Mouse (Mus musculus) embryonic facial prominence, embryonic 15.5 days (tissue): ENCODE measurements around the gene Smc6. TPM values are rescaled to one million over a fixed set of nuclear protein-coding genes. Genes with fewer than 3 reads are reported as not detected.
A peak's percentile ranks its signal among the peaks of the same experiment; 100 is the strongest.

Source experiments
- ATAC-seq: fragments of 200-750 bp; cut with Nextera tagmentation; 2 replicates; pipeline ENCODE4 v1.8.0; 2017; ENCODE audit warnings: low read depth, moderate TSS enrichment; ENCODE audit not compliant: insufficient number of reproducible peaks, low FRiP score, low TSS enrichment
- H3K27ac ChIP-seq: fragments of 300-500 bp; sonication (generic); replicated peaks from 2 replicates; pipeline ENCODE4 v1.5.1; 2015; ENCODE audit warnings: mild to moderate bottlenecking, inconsistent platforms
- H3K27me3 ChIP-seq: fragments of 300-500 bp; sonication (generic); 2 replicates; pipeline ENCODE4 v1.6.1; 2015; ENCODE audit warnings: inconsistent platforms
- H3K36me3 ChIP-seq: fragments of 300-500 bp; sonication (generic); 2 replicates; pipeline ENCODE4 v1.6.1; 2015; ENCODE audit warnings: mild to moderate bottlenecking, inconsistent platforms
- H3K4me1 ChIP-seq: fragments of 300-500 bp; sonication (generic); 2 replicates; pipeline ENCODE4 v1.6.1; 2015; ENCODE audit warnings: inconsistent platforms
- H3K4me2 ChIP-seq: fragments of 300-500 bp; sonication (generic); replicated peaks from 2 replicates; pipeline ENCODE4 v1.6.1; 2015; ENCODE audit warnings: mild to moderate bottlenecking, inconsistent platforms
- H3K4me3 ChIP-seq: fragments of 300-500 bp; sonication (generic); replicated peaks from 2 replicates; pipeline ENCODE4 v1.5.1; 2015; ENCODE audit warnings: mild to moderate bottlenecking, inconsistent platforms
- H3K9ac ChIP-seq: fragments of 300-500 bp; sonication (generic); 2 replicates; pipeline ENCODE4 v1.6.1; 2015; ENCODE audit warnings: inconsistent platforms
- H3K9me3 ChIP-seq: fragments of 300-500 bp; sonication (generic); replicated peaks from 2 replicates; pipeline ENCODE4 v1.6.1; 2016; ENCODE audit warnings: inconsistent platforms
- WGBS: fragments of 180-500 bp; shearing (Covaris S2); methylation state at CpG from one replicate; pipeline ENCODE4 v1.1.7; 2015; 5-methylcytosine and 5-hydroxymethylcytosine counted together
- microRNA-seq: library from miRNA; unstranded; fragments of <30 nt; microRNA quantifications from one replicate; pipeline ENCODE4, GENCODE M21; 2016; ENCODE audit warnings: borderline number of aligned reads
- polyA plus RNA-seq: library from polyadenylated mRNA; unstranded; fragments of >200 nt; fragmentation: Nextera tagmentation; extraction: Ambion mirVana; gene quantifications from 2 replicates; pipeline ENCODE4 v1.2.1, GENCODE M21; 2015

Gene Smc6
- polyA plus RNA-seq, 1 experiment from 2014 or later = 148 TPM

DNA sequence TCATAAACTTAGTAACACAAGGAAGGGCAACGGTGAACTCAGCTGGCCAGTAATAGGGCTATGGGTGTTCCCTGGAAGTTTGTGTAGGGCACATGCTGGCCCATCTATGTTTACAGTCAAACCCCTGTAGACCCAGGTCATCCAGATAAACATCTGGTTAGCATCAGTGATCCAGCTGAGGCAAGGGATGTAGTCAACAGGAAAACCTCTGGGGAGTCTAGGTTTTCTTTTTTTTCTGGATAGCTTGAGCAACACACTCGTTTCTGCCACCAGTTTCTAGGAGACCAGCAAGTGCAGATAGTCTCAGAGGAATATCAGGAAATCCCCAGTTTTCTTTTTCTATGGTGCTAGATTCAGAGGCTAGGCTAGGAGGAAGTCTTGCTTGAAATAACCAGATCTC, 80.3 kb downstream of the Smc6 start:
- H3K27ac ChIP-seq = no peak overlapping the region
- no peaks in the 10 kb centered on the region for H3K4me1 ChIP-seq
- H3K9me3 ChIP-seq = no peaks in the 10 kb centered on the region
- H3K4me2 ChIP-seq = no peak overlapping the region
- H3K9ac ChIP-seq = no peak overlapping the region
- H3K36me3 ChIP-seq = no peaks in the 10 kb centered on the region
- 0 out of 2 replicates have a peak, but pooled peaks have one; percentile 32 for ATAC-seq
- no peak overlapping the region for H3K4me3 ChIP-seq
- 29% methylated on average over 2 of the region's 2 CpGs for WGBS
- H3K27me3 ChIP-seq = no peaks in the 10 kb centered on the region

DNA sequence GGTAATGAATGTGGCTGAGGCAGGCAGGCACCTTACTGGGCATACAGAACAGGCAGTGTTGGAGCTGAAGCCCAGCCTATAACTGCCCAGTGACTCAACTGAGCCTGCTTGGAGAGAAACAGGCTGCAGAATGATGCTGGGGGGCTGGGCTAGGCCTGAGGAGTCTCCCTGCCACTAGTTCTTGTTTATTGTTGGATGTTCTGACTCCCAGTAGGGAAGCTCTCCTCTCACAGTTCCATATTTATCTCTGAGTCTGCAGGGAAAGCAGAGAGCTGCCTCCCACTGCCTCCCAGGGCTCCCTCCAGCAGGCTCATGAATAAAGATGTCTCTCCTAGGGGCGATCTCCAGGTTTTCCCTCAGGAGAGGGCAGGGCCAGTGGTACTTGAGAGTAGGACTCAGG, 82.7 kb downstream of the Smc6 start:
- Histone ChIP-seq H3K27ac (no peak overlapping the region), H3K36me3 (no peaks in the 10 kb centered on the region), H3K9me3 (no peaks in the 10 kb centered on the region), H3K27me3 (no peaks in the 10 kb centered on the region), H3K4me1 (no peaks in the 10 kb centered on the region), H3K4me3 (no peak overlapping the region), H3K9ac (no peak overlapping the region), H3K4me2 (no peak overlapping the region)
- 0 out of 2 replicates have a peak, but pooled peaks have one; percentile 19 for ATAC-seq
- 15% methylated on average over 1 of the region's 1 CpGs for WGBS

DNA sequence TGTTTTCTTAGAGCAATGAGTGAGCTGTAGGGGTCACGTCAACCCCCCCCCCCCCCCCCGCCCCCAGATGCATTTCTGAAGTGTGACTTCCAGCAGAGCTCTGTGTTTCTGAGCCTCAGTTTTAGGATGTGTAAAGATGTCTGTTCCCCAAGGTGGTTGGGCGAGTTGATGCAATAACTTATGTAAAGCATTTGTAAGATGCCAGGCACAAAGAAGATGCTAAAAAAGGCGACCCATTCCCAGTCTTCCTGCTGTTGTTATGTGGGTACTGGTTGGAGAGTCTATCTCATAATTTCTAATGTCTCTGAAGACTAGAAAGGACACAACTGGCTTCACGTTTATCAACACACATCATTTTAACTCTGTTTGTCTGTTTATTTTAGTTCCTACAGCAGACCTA, 84.2 kb downstream of the Smc6 start:
- H3K9me3 ChIP-seq = no peaks in the 10 kb centered on the region
- ATAC-seq = no peak
- no peaks in the 10 kb centered on the region for H3K36me3 ChIP-seq
- no peak overlapping the region for H3K4me2 ChIP-seq
- H3K4me3 ChIP-seq = no peak overlapping the region
- no peaks in the 10 kb centered on the region for H3K27me3 ChIP-seq
- no peak overlapping the region for H3K9ac ChIP-seq
- no peak overlapping the region for H3K27ac ChIP-seq
- WGBS = 59% methylated on average over 5 of the region's 5 CpGs
- no peaks in the 10 kb centered on the region for H3K4me1 ChIP-seq

DNA sequence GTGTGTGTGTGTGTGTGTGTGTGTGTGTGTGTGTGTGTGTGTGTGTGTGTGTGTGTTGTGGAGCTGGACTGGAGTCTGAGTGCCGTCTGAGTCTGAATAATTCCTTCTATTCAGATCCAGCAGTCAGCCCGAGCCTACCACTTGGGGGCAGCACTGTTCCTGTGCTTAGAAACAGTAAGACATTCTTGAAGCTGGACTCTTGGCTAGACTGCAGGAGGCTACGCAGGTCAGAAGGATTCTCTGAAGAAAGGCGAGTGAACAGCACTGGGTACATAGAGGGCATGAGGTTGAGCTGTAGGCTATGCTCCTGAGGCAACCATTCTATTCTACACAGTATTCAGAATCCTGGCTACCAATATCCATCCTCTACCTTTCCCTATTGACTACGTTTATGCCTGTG, 85.2 kb downstream of the Smc6 start:
- H3K27ac ChIP-seq = no peak overlapping the region
- H3K9ac ChIP-seq = no peak overlapping the region
- WGBS = 28% methylated on average over 5 of the region's 5 CpGs
- H3K4me1 ChIP-seq = no peaks in the 10 kb centered on the region
- H3K4me2 ChIP-seq = no peak overlapping the region
- no peaks in the 10 kb centered on the region for H3K9me3 ChIP-seq
- H3K4me3 ChIP-seq = no peak overlapping the region
- no peak for ATAC-seq
- no peaks in the 10 kb centered on the region for H3K36me3 ChIP-seq
- H3K27me3 ChIP-seq = no peaks in the 10 kb centered on the region

DNA sequence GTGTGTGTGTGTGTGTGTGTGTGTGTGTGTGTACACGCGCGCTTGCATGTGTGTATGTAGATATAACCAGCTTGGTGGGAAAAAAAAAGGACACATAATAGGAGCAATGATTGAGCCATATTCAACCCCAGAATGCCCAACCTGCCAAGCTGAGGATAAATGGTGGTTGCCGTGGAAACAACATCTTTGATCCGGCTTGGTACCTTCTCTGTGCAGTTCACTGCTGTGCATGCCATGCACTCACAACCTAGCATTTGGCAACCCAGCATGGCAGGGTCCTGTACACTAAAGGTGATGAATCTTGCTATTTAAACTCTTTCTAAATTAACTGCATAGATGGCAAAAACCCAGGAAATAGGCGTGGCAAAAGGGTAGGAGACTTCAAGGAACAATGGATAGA, 96.7 kb downstream of the Smc6 start:
- H3K9ac ChIP-seq = no peak overlapping the region
- ATAC-seq = no peak
- H3K4me2 ChIP-seq = no peak overlapping the region
- H3K27ac ChIP-seq = no peak overlapping the region
- H3K27me3 ChIP-seq = no peaks in the 10 kb centered on the region
- H3K4me3 ChIP-seq = no peak overlapping the region
- no peaks in the 10 kb centered on the region for H3K9me3 ChIP-seq
- no peaks in the 10 kb centered on the region for H3K4me1 ChIP-seq
- H3K36me3 ChIP-seq = no peaks in the 10 kb centered on the region
- 91% methylated on average over 6 of the region's 6 CpGs for WGBS

DNA sequence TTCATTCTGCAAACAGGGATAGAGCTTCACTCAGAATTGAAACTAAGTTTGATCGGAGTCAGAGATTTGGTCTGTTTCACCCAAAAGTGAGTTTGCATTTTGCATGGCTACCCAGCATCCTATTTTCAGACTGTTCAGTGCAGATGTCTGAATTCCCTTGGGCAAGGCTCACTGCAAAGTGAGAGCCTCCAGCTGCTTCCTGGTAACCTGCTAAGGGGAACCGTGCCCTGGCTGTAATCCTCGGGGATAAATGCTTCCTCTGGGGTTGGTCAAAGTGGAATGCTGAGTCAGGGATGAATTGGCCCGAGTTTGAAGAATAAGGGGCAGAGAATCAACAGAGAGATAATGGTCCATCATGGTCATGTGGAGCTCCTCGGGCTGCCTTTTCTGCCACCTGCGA, 99.2 kb downstream of the Smc6 start:
- H3K9me3 ChIP-seq = no peaks in the 10 kb centered on the region
- H3K27ac ChIP-seq = no peak overlapping the region
- 55% methylated on average over 6 of the region's 6 CpGs for WGBS
- H3K9ac ChIP-seq = no peak overlapping the region
- no peak for ATAC-seq
- no peak overlapping the region for H3K4me3 ChIP-seq
- no peaks in the 10 kb centered on the region for H3K4me1 ChIP-seq
- H3K4me2 ChIP-seq = no peak overlapping the region
- H3K36me3 ChIP-seq = no peaks in the 10 kb centered on the region
- no peaks in the 10 kb centered on the region for H3K27me3 ChIP-seq

DNA sequence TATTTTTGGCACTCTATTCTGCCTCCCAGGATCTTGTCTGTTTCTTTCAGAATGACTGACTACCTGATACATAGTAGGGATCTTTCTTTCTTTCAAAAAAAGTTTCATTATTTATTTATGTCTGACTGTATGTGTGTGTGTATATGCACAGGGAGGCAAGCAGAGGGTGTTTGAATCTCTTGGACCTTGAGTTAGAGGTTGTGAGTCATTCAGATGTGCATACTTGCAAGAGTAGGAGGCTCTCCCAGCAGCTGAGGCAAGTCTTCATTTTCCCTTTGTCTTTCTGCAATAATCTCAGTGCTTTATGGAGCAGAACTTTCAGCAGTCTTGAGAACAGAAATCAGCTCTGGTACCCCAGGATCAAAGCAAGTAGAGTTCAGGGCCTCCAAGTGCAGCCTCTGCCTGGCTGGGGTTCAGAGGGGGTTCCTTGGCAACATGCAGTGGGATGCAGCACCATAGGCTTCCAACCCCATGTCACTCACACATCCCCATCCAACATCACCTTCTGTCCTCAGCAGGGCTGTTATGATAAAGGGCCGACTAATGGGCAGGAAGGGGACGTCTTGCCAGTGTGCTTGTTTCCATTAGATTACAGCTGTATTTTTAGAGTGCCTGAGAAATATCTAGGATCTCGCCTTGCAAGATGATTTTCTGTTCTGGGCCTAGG, 101.5 kb downstream of the Smc6 start:
- Histone ChIP-seq H3K27me3 (no peaks in the 10 kb centered on the region), H3K4me2 (no peak overlapping the region), H3K27ac (no peak overlapping the region), H3K9me3 (no peaks in the 10 kb centered on the region), H3K4me3 (no peak overlapping the region), H3K4me1 (no peaks in the 10 kb centered on the region), H3K9ac (no peak overlapping the region), H3K36me3 (no peaks in the 10 kb centered on the region)
- no peak for ATAC-seq
- 70% methylated on average over 3 of the region's 3 CpGs for WGBS

Small RNA genes lying within 50 kb of the gene (microRNA-seq; reads per million reads assigned to microRNA genes)
- not detected for gene Mir7675

Other genes starting within 250 kb of the Smc6 start
- gene Kcns3, start 114.8 kb upstream of the Smc6 start, polyA plus RNA-seq = 2.3 and 3.2 TPM in 2 replicates
- not detected in 2 replicates for gene Msgn1, start 56.9 kb upstream of the Smc6 start, polyA plus RNA-seq
- 5.8 and 6.4 TPM in 2 replicates for gene Gen1, start 85 bp upstream of the Smc6 start, polyA plus RNA-seq
- 3.9 TPM in 2 replicates for gene Vsnl1, start 170.7 kb downstream of the Smc6 start, polyA plus RNA-seq
- 0.57 and 0.59 TPM in 2 replicates for gene Rad51ap2, start 190.2 kb downstream of the Smc6 start, polyA plus RNA-seq